Mouse (Mus musculus) colon, adult 2 months (tissue): Measurements from ENCODE around the gene Aldh4a1. TPM values are rescaled to one million over a fixed set of nuclear protein-coding genes. Genes with fewer than 3 reads are reported as not detected.

ENCODE experiments used
- polyA plus RNA-seq: library from polyadenylated mRNA; depleted of rRNA; stranded (reverse); fragments of >200 nt; gene quantifications from 2 replicates; pipeline ENCODE4 v1.2.3, GENCODE M21; 2012; rRNA removed

Gene Aldh4a1
- 32.8 and 37.0 TPM in 2 replicates for polyA plus RNA-seq

DNA sequence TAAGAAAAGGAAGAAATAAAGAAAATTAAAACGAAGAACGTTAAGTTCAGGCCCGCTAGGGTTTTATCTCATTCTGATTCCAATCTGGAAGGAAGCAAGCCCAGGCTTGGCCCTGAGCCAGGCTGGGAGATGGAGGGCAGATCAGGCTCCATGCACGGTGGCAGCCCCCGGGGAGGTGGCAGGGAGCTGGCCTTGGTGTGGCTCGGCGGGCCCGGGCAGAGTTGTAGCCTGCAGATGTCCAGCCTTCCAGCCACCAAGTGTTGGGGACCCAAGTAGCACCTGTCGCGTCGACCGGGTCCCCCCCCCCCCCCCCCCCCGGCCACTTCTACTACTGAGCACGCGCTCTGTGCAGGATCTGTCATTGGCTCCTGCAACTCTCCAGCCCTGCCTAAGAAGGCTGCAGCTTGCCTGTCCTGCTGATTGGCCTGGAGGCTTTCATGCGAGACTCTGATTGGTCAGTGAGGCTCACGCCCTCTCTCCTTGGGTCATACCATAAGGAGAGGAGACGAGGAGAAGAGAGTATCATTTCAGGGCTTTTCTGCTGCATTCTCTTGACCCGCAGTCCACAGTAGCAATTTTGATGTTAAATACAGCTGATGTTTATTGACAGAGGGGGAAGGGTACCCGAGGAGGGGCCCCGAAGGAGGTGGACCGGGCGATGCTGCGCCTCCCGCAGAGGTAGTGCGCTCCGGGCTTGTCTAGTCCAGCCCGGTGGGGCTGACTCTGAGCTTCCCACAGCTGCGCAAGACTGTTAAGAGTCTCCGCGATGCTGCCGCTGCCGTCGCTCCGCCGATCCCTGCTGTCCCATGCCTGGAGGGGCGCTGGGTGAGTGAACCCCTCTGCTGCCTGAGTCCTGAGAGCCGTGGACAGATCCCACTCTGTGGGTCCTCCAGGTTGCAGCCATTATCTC lies at the start of gene Aldh4a1:
Gene Aldh4a1, plus strand, starts transcription at position 494 of the 910 bp plus-strand sequence.

GRCm38 (mm10) chr4:139602357-139603244 lies 20.1 kb upstream of the Aldh4a1 start, which contains the start of gene Gm21969:
TSS of gene Gm21969 (plus strand) at chr4:139603186.

GRCm38 (mm10) chr4:139653238-139653637 lies 30.6 kb downstream of the Aldh4a1 start, which contains the start of gene Tas1r2:
TSS of gene Tas1r2 (plus strand) at chr4:139653538.

Other genes starting within 250 kb of the Aldh4a1 start
- gene Iffo2, start 92.3 kb upstream of the Aldh4a1 start, polyA plus RNA-seq, result 7.6 TPM in 2 replicates
- gene Gm21969, start 19.7 kb upstream of the Aldh4a1 start, polyA plus RNA-seq, result not detected in 2 replicates
- gene Tas1r2, start 30.7 kb downstream of the Aldh4a1 start, polyA plus RNA-seq, result 0.08 TPM in 1 of 2 replicates, not detected in the other
- not detected in 2 replicates for gene Pax7, start 210.7 kb downstream of the Aldh4a1 start, polyA plus RNA-seq